In the genomic region with DNA sequence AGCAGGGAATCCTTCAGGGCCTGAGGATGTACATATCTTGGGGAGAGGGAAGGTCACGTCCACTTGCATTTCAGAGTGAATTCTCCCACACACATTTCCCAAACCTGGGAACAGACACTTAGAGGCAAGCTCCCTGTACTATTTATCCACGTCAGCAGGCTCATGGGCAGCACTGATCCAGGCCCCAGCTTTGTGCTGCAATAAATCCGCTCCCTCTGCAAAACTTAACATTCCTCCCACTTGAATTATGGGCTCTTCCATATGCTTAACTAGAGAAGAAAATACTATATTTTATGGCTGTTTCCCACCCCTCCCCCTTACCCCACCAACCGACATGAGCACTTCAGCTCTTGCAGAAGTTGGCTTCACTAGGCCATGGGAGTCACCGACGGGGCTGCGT, we compare ENCODE assay signal across 11 mouse cellular contexts. TPM values are rescaled to one million over a fixed set of nuclear protein-coding genes. Genes with fewer than 3 reads are reported as not detected.
DNase-seq lines count a peak whose midpoint lies in the region; ATAC-seq lines count a peak whose summit lies in the region.
"Had no signal": no experiment of that assay in that cellular context is flagged by ENCODE, and none has a peak within 500 bp of the region (broad histone marks: within the 10 kb centered on the region; RNA-seq: fewer than 3 reads in every experiment).

No protein-coding gene starts in this region.

- no peak for ATAC-seq in heart, embryonic 14.5 days (ENCODE audit: insufficient number of reproducible peaks, insufficient read depth, low FRiP score, low read depth)
- no peak for ATAC-seq in lung, embryonic 15.5 days (ENCODE audit: borderline replicate concordance, extremely low read depth, low FRiP score, low TSS enrichment)
- 0 out of 2 replicates have a peak, but pooled peaks have one; percentile 28 for ATAC-seq in limb, embryonic 11.5 days (ENCODE audit: insufficient number of reproducible peaks, low FRiP score, low TSS enrichment, low read depth)

- no peak overlapping the region for H3K4me2 ChIP-seq in heart, embryonic 14.5 days (ENCODE audit: low read length)
- H3K4me2 ChIP-seq in lung, embryonic 15.5 days: no peak overlapping the region
- H3K4me2 ChIP-seq in limb, embryonic 11.5 days (ENCODE audit: low read depth, severe bottlenecking): no peak overlapping the region

- intact Hi-C loops in heart, postnatal 36 days (cut with DNase I): no loop called here

- no peaks in the 10 kb centered on the region for H3K27me3 ChIP-seq in heart, embryonic 14.5 days (ENCODE audit: control insufficient read depth, insufficient read depth, low read length)
- H3K27me3 ChIP-seq in lung, embryonic 15.5 days: no peaks in the 10 kb centered on the region
- no peaks in the 10 kb centered on the region for H3K27me3 ChIP-seq in limb, embryonic 11.5 days (ENCODE audit: control insufficient read depth, insufficient read depth, low read length)
- H3K27me3 ChIP-seq: CH12.LX had no signal

- no peak for DNase-seq in heart, postnatal 36 days
- DNase-seq in lung, postnatal 25 days (ENCODE audit: low spot score): no peak
- DNase-seq in limb, embryonic 11.5 days (ENCODE audit: low spot score): peak; percentile 46
- DNase-seq in yolk sac, embryonic 10.5 days (ENCODE audit: low spot score): peak; percentile 47
- no peak for DNase-seq in ovary, postnatal 10 days (ENCODE audit: low spot score)
- DNase-seq: cerebellum, adult 8-10 months had no signal

- no peaks in the 10 kb centered on the region for H3K9me3 ChIP-seq in heart, embryonic 14.5 days (ENCODE audit: control insufficient read depth, low read length)
- H3K9me3 ChIP-seq in lung, embryonic 15.5 days: no peaks in the 10 kb centered on the region
- H3K9me3 ChIP-seq in limb, embryonic 11.5 days (ENCODE audit: control insufficient read depth, low read length): no peaks in the 10 kb centered on the region
- H3K9me3 ChIP-seq: midbrain, embryonic 10.5 days had no signal

- WGBS in heart, embryonic 14.5 days: 71% methylated on average over 7 of the region's 7 CpGs
- 54% methylated on average over 7 of the region's 7 CpGs for WGBS in lung, embryonic 15.5 days
- WGBS in limb, embryonic 11.5 days: 31% methylated on average over 7 of the region's 7 CpGs

- H3K4me1 ChIP-seq in heart, embryonic 14.5 days (ENCODE audit: control insufficient read depth in 2 of 2, insufficient read depth in 2 of 2, low read length in 2 of 2): peaks cover 30 to 37% of the 10 kb centered on the region in 2 experiments
- peaks cover 37% of the 10 kb centered on the region for H3K4me1 ChIP-seq in lung, embryonic 15.5 days
- peaks cover 32% of the 10 kb centered on the region for H3K4me1 ChIP-seq in limb, embryonic 11.5 days (ENCODE audit: control insufficient read depth, insufficient read depth, low read length)

- H3K9ac ChIP-seq in heart, embryonic 14.5 days (ENCODE audit: low read length): no peak overlapping the region
- no peak overlapping the region for H3K9ac ChIP-seq in lung, embryonic 15.5 days
- H3K9ac ChIP-seq in limb, embryonic 11.5 days (ENCODE audit: low read length): no peak overlapping the region

- H3K4me3 ChIP-seq in heart, embryonic 14.5 days (ENCODE audit: control insufficient read depth in 1 of 2, insufficient read depth in 1 of 2, low read depth in 1 of 2, low read length in 2 of 2): no peak overlapping the region
- no peak overlapping the region for H3K4me3 ChIP-seq in lung, embryonic 15.5 days
- no peak overlapping the region for H3K4me3 ChIP-seq in limb, embryonic 11.5 days (ENCODE audit: low read depth, low read length)
- H3K4me3 ChIP-seq: erythroblast, embryonic 14.5 days; midbrain, embryonic 10.5 days had no signal

- H3K36me3 ChIP-seq in heart, embryonic 14.5 days (ENCODE audit: control insufficient read depth, insufficient read depth, low read length): no peaks in the 10 kb centered on the region
- no peaks in the 10 kb centered on the region for H3K36me3 ChIP-seq in lung, embryonic 15.5 days
- no peaks in the 10 kb centered on the region; the same call in 1 of the 2 replicates for H3K36me3 ChIP-seq in limb, embryonic 11.5 days (ENCODE audit: control insufficient read depth, insufficient read depth, low read length)

- H3K27ac ChIP-seq in heart, embryonic 14.5 days (replicated peaks in 1 of 2; ENCODE audit: control insufficient read depth in 1 of 2, insufficient read depth in 1 of 2, low read depth in 2 of 2, low read length in 2 of 2): peak overlapping the region; percentile 47 to 59
- peak overlapping the region; percentile 31 for H3K27ac ChIP-seq in lung, embryonic 15.5 days
- peak overlapping the region; percentile 53; the same call in 1 of the 2 replicates for H3K27ac ChIP-seq in limb, embryonic 11.5 days (replicated peaks; ENCODE audit: low read depth, low read length)
- H3K27ac ChIP-seq: midbrain, embryonic 10.5 days had no signal

RNA-seq across cellular contexts. Expression of a gene that starts 32.0 kb away (rescaled TPM):
- polyA plus RNA-seq in heart, embryonic 14.5 days (2014; fragmentation: Nextera tagmentation; extraction: Ambion mirVana): 23.7 and 27.7 TPM in 2 replicates
- total RNA-seq in heart, postnatal 36 days (2021): 1 to 10 TPM; 4.1 to 6.6 TPM
- 29.3 and 31.9 TPM in 2 replicates for polyA plus RNA-seq in lung, embryonic 15.5 days (2015; fragmentation: Nextera tagmentation; extraction: Ambion mirVana)
- 50.7 and 51.2 TPM in 2 replicates for polyA plus RNA-seq in limb, embryonic 11.5 days (2014; fragmentation: Nextera tagmentation; extraction: Ambion mirVana)

Comparison
In these comparisons a context has a peak if more than half of its experiments do, and no peak if none do; other contexts are left out.
1. DNase-seq: peak in limb, embryonic 11.5 days (single experiment) and yolk sac, embryonic 10.5 days (single experiment); none in heart, postnatal 36 days (0 of 2), lung, postnatal 25 days (single experiment) and ovary, postnatal 10 days (single experiment).
2. Peak in every context shown above with its lines, with median percentiles within 50 percentile points of each other: H3K27ac ChIP-seq.